Mouse (Mus musculus): ENCODE measurements around the gene Mad1l1.

GRCm38 (mm10) chr5:140180016-140180415, 141.3 kb downstream of the Mad1l1 start:
- TF ChIP-seq CTCF (conservative IDR thresholded peaks at IDR 0.05; ENCODE audit: insufficient read depth, insufficient read length, low read depth, low read length) (no peak; the same call in 1 of the 2 replicates), POLR2A (IDR thresholded peaks at IDR 0.05; ENCODE audit: low read depth, low read length) (no peak)

Data from kidney, adult 2 months (tissue).